ENCODE assay signal across 13 mouse cellular contexts in the genomic region with DNA sequence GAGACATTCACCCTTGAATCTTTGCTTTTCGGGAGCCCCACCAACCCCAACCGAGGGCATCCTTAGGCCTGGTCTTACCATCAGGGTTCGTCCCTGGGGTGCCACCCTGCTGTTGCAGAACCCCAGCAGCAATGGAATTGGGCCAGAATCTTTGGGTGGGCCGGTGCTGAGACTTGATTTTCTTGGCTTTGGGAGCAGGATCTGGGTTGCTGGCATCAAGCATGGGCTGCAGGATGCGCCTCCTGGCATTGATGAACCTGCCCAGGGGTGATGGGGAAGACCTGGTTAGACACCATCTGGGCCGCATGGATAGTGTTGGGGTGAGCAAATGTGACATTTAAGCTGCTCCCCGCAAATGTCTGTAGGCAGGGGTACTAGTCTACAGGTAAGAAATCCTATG.
"Had no signal": no experiment of that assay in that cellular context is flagged by ENCODE, and none has a peak within 500 bp of the region (broad histone marks: within the 10 kb centered on the region; RNA-seq: fewer than 3 reads in every experiment).

No protein-coding gene starts in this region.

- H3K9me3 ChIP-seq: kidney, embryonic 15.5 days; limb, embryonic 12.5 days; limb, embryonic 15.5 days; liver, embryonic 12.5 days; liver, embryonic 15.5 days; lung, embryonic 15.5 days; megakaryocyte, embryonic 14.5 days; midbrain, embryonic 10.5 days; midbrain, embryonic 13.5 days; neural tube, embryonic 13.5 days; stomach, embryonic 15.5 days had no signal

- H3K4me3 ChIP-seq: kidney, embryonic 15.5 days; limb, embryonic 12.5 days; limb, embryonic 15.5 days; liver, embryonic 12.5 days; liver, embryonic 15.5 days; lung, embryonic 15.5 days; megakaryocyte, embryonic 14.5 days; midbrain, embryonic 10.5 days; midbrain, embryonic 13.5 days; myocyte; neural tube, embryonic 13.5 days; stomach, embryonic 15.5 days had no signal

- H3K4me1 ChIP-seq: kidney, embryonic 15.5 days; limb, embryonic 12.5 days; limb, embryonic 15.5 days; liver, embryonic 15.5 days; lung, embryonic 15.5 days; megakaryocyte, embryonic 14.5 days; midbrain, embryonic 10.5 days; midbrain, embryonic 13.5 days; neural tube, embryonic 13.5 days; stomach, embryonic 15.5 days had no signal

- H3K4me2 ChIP-seq: kidney, embryonic 15.5 days; limb, embryonic 12.5 days; limb, embryonic 15.5 days; liver, embryonic 12.5 days; liver, embryonic 15.5 days; lung, embryonic 15.5 days; midbrain, embryonic 13.5 days; neural tube, embryonic 13.5 days; stomach, embryonic 15.5 days had no signal

- H3K27ac ChIP-seq: kidney, embryonic 15.5 days; limb, embryonic 12.5 days; limb, embryonic 15.5 days; liver, embryonic 12.5 days; liver, embryonic 15.5 days; lung, embryonic 15.5 days; midbrain, embryonic 10.5 days; midbrain, embryonic 13.5 days; neural tube, embryonic 13.5 days; stomach, embryonic 15.5 days had no signal

- H3K36me3 ChIP-seq: kidney, embryonic 15.5 days; limb, embryonic 15.5 days; liver, embryonic 12.5 days; liver, embryonic 15.5 days; lung, embryonic 15.5 days; stomach, embryonic 15.5 days had no signal

- DNase-seq: spleen, adult 18-20 months had no signal

- H3K27me3 ChIP-seq: kidney, embryonic 15.5 days; limb, embryonic 12.5 days; limb, embryonic 15.5 days; liver, embryonic 12.5 days; liver, embryonic 15.5 days; lung, embryonic 15.5 days; midbrain, embryonic 13.5 days; neural tube, embryonic 13.5 days; stomach, embryonic 15.5 days had no signal

- H3K9ac ChIP-seq: kidney, embryonic 15.5 days; limb, embryonic 12.5 days; limb, embryonic 15.5 days; liver, embryonic 12.5 days; liver, embryonic 15.5 days; lung, embryonic 15.5 days; midbrain, embryonic 13.5 days; neural tube, embryonic 13.5 days; stomach, embryonic 15.5 days had no signal
